Mouse (Mus musculus) limb, embryonic 12.5 days (tissue): ENCODE data around the gene Rapgef2. TPM values are rescaled to one million over a fixed set of nuclear protein-coding genes. Genes with fewer than 3 reads are reported as not detected.
A peak's percentile ranks its signal among the peaks of the same experiment; 100 is the strongest.

ENCODE experiments used
- ATAC-seq: fragments of 200-750 bp; cut with Nextera tagmentation; 2 replicates; pipeline ENCODE4 v1.8.0; 2017; ENCODE audit warnings: low read depth, moderate TSS enrichment; ENCODE audit not compliant: insufficient number of reproducible peaks, insufficient read depth, low FRiP score, low TSS enrichment
- H3K27ac ChIP-seq: fragments of 300-500 bp; sonication (generic); 2 replicates; pipeline ENCODE4 v1.5.1; 2016; ENCODE audit warnings: mild to moderate bottlenecking, moderate library complexity
- H3K27me3 ChIP-seq: fragments of 300-500 bp; sonication (generic); 2 replicates; pipeline ENCODE4 v1.6.1; 2016; ENCODE audit warnings: mild to moderate bottlenecking, moderate library complexity
- H3K36me3 ChIP-seq: fragments of 300-500 bp; sonication (generic); 2 replicates; pipeline ENCODE4 v1.6.1; 2016; ENCODE audit warnings: mild to moderate bottlenecking, moderate library complexity
- H3K4me1 ChIP-seq: fragments of 300-500 bp; sonication (generic); replicated peaks from 2 replicates; pipeline ENCODE4 v1.6.1; 2016
- H3K4me2 ChIP-seq: fragments of 300-500 bp; sonication (generic); 2 replicates; pipeline ENCODE4 v1.6.1; 2016; ENCODE audit warnings: mild to moderate bottlenecking, moderate library complexity
- H3K4me3 ChIP-seq: fragments of 300-500 bp; sonication (generic); replicated peaks from 2 replicates; pipeline ENCODE4 v1.5.1; 2016; ENCODE audit warnings: mild to moderate bottlenecking
- H3K9ac ChIP-seq: fragments of 300-500 bp; sonication (generic); replicated peaks from 2 replicates; pipeline ENCODE4 v1.6.1; 2016; ENCODE audit warnings: mild to moderate bottlenecking, moderate library complexity
- H3K9me3 ChIP-seq: fragments of 300-500 bp; sonication (generic); 2 replicates; pipeline ENCODE4 v1.6.1; 2016; ENCODE audit warnings: mild to moderate bottlenecking, moderate library complexity
- WGBS: fragments of 180-500 bp; shearing (Covaris S2); methylation state at CpG from one replicate; pipeline ENCODE4 v1.1.7; 2016; 5-methylcytosine and 5-hydroxymethylcytosine counted together
- polyA plus RNA-seq: library from polyadenylated mRNA; unstranded; fragments of >200 nt; fragmentation: Nextera tagmentation; extraction: Ambion mirVana; gene quantifications from 2 replicates; pipeline ENCODE4 v1.2.1, GENCODE M21; 2016

Gene Rapgef2
- polyA plus RNA-seq, 1 experiment from 2014 or later, result 9.8 TPM

DNA sequence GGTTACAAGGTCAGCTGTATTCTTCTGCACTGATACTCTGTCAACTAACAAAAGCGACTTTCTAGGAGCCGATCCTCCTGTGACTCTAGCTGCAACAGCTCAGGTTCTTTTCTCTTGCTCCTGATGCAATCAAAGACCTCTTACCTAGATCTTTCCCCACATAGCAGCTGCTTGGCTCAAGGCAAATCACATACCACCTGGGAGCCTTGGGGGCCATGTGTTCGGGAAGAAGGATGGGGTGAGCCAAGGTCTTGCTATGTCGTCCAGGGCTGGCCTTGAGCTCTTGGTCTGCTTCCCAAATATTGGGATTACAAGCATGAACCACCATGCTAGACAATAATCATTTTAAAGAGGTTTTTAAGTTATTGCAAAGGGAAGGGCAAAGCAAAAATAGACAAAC, 11.0 kb upstream of the Rapgef2 start:
- no peaks in the 10 kb centered on the region for H3K27me3 ChIP-seq
- no peak overlapping the region for H3K4me2 ChIP-seq
- no peak overlapping the region for H3K4me3 ChIP-seq
- ATAC-seq, result no peak
- H3K36me3 ChIP-seq, result no peaks in the 10 kb centered on the region
- H3K27ac ChIP-seq, result no peak overlapping the region
- 84% methylated on average over 4 of the region's 4 CpGs for WGBS
- no peaks in the 10 kb centered on the region for H3K4me1 ChIP-seq
- no peaks in the 10 kb centered on the region for H3K9me3 ChIP-seq
- H3K9ac ChIP-seq, result no peak overlapping the region

DNA sequence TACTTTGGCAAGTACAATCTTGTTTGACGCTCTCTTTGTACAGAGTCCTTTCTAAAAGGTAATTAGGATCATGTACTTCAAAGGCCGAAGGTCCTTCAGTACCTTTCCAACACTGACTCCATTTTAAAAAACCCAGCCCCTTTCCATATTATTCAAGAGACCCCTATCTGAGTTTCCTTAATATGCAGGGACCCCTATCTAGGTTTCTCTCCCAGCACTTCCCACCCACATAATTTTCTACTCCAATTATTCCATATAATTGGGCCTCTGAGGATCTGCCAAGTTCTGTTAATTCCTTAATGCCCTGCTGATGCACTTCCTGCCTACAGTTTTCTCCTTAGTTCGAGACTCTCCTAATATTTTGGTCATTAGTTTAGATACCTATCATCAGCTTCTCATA, 10.3 kb upstream of the Rapgef2 start:
- WGBS, result 80% methylated on average over 3 of the region's 3 CpGs
- no peak overlapping the region for H3K27ac ChIP-seq
- no peak overlapping the region for H3K9ac ChIP-seq
- no peak overlapping the region for H3K4me2 ChIP-seq
- no peaks in the 10 kb centered on the region for H3K9me3 ChIP-seq
- no peaks in the 10 kb centered on the region for H3K4me1 ChIP-seq
- ATAC-seq, result no peak
- no peaks in the 10 kb centered on the region for H3K27me3 ChIP-seq
- H3K4me3 ChIP-seq, result no peak overlapping the region
- no peaks in the 10 kb centered on the region for H3K36me3 ChIP-seq

DNA sequence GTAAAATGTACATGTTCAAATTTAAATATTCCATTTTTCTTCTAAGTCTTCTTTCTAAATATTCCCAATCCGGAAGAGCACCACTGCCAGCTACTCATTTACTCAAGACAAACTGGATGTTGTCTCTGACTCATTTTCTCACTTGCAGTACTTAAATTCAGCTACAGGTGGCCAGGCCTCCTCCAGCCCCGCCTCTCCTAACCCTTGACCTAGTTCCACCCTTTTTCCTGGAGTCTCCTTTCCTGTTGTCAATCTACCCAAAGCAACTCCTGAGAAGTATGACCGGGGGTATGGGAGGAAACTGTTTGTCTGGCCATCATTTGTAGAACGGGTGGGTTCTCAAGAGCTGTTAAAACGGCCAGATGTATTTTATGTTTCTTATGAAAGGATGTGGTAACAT, 9.7 kb upstream of the Rapgef2 start:
- H3K27me3 ChIP-seq, result no peaks in the 10 kb centered on the region
- no peak overlapping the region for H3K9ac ChIP-seq
- no peaks in the 10 kb centered on the region for H3K9me3 ChIP-seq
- no peaks in the 10 kb centered on the region for H3K4me1 ChIP-seq
- no peak for ATAC-seq
- H3K4me3 ChIP-seq, result no peak overlapping the region
- no peak overlapping the region for H3K4me2 ChIP-seq
- no peak overlapping the region for H3K27ac ChIP-seq
- H3K36me3 ChIP-seq, result no peaks in the 10 kb centered on the region
- WGBS, result 65% methylated on average over 5 of the region's 5 CpGs

DNA sequence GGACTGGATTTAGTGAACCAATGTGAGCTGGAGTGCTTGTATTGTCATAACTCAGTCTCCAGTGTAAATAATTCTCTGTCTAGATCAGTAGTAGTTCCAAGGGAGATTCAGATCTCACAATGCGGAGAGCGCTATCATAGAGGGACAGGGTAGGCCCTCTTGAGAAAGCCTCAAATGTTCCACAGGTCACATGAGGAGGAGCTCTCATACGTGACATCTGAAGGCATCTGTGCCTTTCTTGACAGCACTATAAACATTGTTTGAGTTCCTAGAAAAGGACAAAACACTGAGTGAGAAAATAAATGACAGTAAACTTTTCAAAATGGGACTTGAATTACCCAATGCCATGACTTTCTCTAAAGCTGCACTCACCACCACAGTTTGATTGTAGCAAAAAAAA, 8.4 kb upstream of the Rapgef2 start:
- Histone ChIP-seq H3K9me3 (no peaks in the 10 kb centered on the region), H3K27me3 (0 out of 2 replicates have a peak, but pooled peaks cover 3% of the 10 kb centered on the region), H3K9ac (no peak overlapping the region), H3K4me2 (no peak overlapping the region), H3K36me3 (no peaks in the 10 kb centered on the region), H3K4me3 (no peak overlapping the region), H3K27ac (no peak overlapping the region), H3K4me1 (no peaks in the 10 kb centered on the region)
- WGBS, result 90% methylated on average over 3 of the region's 3 CpGs
- no peak for ATAC-seq

DNA sequence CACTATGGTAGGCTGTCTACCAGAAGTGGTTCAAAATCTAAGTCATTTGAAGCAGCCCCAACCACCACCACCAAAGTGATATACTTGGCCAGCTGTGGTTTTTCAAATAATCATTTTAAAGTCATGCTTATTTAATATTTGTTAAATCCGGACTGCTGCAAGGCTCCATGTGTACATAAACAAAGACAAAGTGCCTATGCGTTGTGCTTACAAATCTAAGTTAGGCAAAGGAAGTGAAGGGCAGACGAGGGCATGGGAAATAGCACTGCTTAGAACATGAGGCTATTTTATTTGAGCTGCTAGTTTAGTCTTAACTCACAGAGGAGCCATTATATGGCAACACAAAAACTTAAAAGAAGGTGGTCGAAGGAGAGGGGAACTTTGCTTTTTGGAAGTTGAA, 6.7 kb upstream of the Rapgef2 start:
- peaks cover 8% of the 10 kb centered on the region; the same call in 1 of the 2 replicates for H3K27me3 ChIP-seq
- ATAC-seq, result no peak
- H3K4me3 ChIP-seq, result no peak overlapping the region
- 72% methylated on average over 4 of the region's 4 CpGs for WGBS
- H3K36me3 ChIP-seq, result no peaks in the 10 kb centered on the region
- no peaks in the 10 kb centered on the region for H3K4me1 ChIP-seq
- no peak overlapping the region for H3K4me2 ChIP-seq
- H3K9me3 ChIP-seq, result no peaks in the 10 kb centered on the region
- no peak overlapping the region for H3K9ac ChIP-seq
- H3K27ac ChIP-seq, result no peak overlapping the region

DNA sequence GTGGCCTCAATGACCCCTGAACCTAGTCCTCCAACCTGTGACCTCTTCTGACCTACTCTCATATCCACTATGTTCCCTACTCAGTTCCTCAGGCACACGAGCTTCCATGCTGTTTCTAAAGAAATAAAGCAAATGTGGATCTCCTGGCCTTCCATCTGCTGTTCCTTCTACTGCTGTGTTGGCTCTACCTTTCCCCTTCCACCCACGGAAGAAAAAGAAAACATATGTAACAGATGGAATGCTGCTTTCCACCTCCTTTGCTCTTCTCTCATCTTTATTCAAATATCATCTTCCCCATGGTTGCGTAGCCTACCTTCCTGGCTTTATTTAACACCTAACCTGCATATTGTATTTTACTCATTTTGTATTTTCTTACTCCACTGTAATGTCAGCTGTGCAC, 2.7 kb upstream of the Rapgef2 start:
- no peak overlapping the region for H3K27ac ChIP-seq
- H3K36me3 ChIP-seq, result no peaks in the 10 kb centered on the region
- peaks cover 8% of the 10 kb centered on the region; the same call in 1 of the 2 replicates for H3K27me3 ChIP-seq
- WGBS, result 73% methylated on average over 3 of the region's 3 CpGs
- no peak overlapping the region for H3K4me3 ChIP-seq
- no peak overlapping the region for H3K4me2 ChIP-seq
- H3K9ac ChIP-seq, result no peak overlapping the region
- peaks cover 16% of the 10 kb centered on the region for H3K4me1 ChIP-seq
- no peaks in the 10 kb centered on the region for H3K9me3 ChIP-seq
- no peak for ATAC-seq

DNA sequence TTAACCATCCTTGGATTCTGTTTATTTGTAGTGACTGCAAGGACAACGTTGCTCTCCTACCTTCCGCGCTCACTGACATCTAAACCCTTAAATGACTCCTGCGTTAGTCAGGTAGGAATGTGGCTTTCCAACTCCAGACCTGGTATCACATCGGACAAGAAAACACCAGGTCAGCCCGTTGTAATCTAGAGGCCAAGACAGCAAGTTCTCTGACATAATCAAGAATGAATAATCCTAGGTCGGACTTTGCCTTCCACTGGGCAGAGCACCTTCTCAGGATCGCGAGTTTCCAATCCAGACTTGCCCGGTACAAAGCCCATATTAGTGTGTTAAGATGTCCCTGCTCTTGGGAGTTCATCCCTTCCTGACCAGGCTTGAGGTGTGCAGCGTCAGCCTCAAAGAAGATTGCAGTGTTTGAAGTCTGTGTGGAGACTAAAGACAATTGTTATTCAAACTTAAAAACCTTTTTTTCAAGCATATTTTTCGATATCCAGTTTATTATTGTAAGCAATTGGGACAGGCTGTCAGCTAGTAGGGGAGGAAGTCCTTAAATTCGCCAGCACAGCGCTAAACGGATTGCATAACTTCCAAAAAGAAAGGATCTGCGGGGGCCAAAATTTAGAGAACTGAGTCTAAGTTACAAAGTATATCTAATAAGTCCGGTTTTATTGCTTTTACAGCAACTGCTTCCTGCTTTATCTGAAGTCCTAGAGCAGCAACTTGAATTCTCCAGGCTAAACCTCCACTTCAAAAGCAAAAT, 1.6 kb upstream of the Rapgef2 start:
- no peaks in the 10 kb centered on the region for H3K36me3 ChIP-seq
- H3K9me3 ChIP-seq, result no peaks in the 10 kb centered on the region
- peak overlapping the region; percentile 88 for H3K4me2 ChIP-seq
- H3K9ac ChIP-seq, result peak overlapping the region; percentile 96
- H3K4me3 ChIP-seq, result peak overlapping the region; percentile 93
- H3K27ac ChIP-seq, result no peak overlapping the region
- peaks cover 27% of the 10 kb centered on the region for H3K4me1 ChIP-seq
- WGBS, result 15% methylated on average over 17 of the region's 17 CpGs
- H3K27me3 ChIP-seq, result peaks cover 8% of the 10 kb centered on the region; the same call in 1 of the 2 replicates
- ATAC-seq, result no peak

DNA sequence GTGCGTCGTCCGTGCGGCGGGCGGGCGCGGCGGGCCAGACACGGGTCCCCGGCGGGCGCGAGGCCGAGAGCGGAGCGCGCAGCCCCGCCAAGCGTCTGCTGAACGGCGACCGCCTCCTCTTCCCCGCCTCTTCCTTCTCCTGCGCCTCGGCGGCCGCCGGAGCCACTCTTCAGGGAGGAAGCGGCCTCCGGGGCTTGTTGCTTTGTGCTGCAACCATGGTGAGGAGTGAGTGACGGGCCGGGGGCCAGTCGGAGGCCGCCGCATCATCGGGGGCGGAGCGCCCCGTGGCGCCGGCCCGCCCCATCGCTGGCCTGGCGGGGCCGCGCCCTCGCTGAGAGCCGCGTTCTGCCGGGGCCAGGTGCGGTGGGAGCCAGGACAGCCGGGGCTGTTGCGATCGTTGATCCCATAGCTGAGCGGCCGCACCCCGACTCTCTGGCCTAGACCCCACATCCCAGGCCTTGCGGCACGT, 825 bp upstream of the Rapgef2 start:
- H3K4me1 ChIP-seq, result peaks cover 34% of the 10 kb centered on the region
- under 1% methylated on average over 38 of the region's 60 CpGs for WGBS

DNA sequence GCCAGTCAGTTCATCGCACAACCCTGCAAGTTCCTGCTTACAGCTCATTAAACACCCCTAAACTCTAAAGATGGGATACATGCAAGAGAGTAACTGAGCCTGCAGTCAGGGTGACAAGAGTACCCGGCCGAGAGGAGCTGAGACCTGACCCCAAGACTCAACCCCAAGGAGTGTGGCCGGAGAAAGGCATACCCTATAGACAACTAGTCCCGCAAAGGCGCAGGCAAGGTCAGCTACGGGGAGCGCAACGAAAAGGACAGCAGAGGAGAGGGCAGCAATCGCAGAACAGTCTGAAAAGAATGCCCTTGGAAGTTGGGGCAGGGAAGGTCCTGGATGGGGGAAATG, 314 bp downstream of the Rapgef2 start:
- no peak for ATAC-seq
- WGBS, result under 1% methylated on average over 10 of the region's 10 CpGs
- H3K4me1 ChIP-seq, result peaks cover 40% of the 10 kb centered on the region

More for the DNA sequence above, 825 bp upstream of the Rapgef2 start:
- H3K27me3 ChIP-seq, result peaks cover 8% of the 10 kb centered on the region; the same call in 1 of the 2 replicates
- no peaks in the 10 kb centered on the region for H3K9me3 ChIP-seq
- peak overlapping the region; percentile 88 for H3K4me2 ChIP-seq
- H3K27ac ChIP-seq, result peak overlapping the region; percentile 99
- peak; percentile 98 for ATAC-seq
- H3K36me3 ChIP-seq, result no peaks in the 10 kb centered on the region
- H3K4me3 ChIP-seq, result peak overlapping the region; percentile 93
- H3K9ac ChIP-seq, result peak overlapping the region; percentile 96

DNA sequence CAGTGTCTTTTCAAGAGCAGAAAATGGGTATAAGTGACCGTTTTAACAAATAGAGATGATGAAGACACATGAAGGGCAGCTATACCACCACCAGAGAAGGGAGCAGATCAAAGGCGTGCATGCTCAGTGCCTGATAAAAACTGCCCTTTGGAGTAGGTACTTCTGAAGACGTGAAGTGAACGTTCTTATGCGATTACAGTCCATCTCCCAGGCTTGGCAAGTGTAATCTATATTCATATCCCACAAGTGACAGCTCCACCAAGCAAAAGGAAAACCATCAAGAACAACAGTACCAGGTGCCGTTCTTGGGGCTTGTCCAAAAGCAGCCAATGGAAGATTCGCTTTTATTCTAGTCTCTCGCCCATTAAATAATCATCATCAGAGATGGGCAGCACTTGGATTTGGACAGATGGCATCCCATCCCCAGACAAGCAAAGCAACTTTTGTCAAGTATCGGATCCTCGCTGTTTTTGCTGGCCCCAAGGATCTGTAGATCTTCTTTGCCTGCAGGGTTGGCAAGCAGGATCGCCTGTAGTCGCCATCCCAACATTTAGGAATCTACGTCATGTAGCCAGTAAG, 1.1 kb downstream of the Rapgef2 start:
- 76% methylated on average over 13 of the region's 13 CpGs for WGBS
- no peak overlapping the region for H3K9ac ChIP-seq
- peaks cover 8% of the 10 kb centered on the region; the same call in 1 of the 2 replicates for H3K27me3 ChIP-seq
- peaks cover 40% of the 10 kb centered on the region for H3K4me1 ChIP-seq
- ATAC-seq, result no peak
- no peak overlapping the region for H3K27ac ChIP-seq
- H3K4me3 ChIP-seq, result peak overlapping the region; percentile 93
- no peaks in the 10 kb centered on the region for H3K36me3 ChIP-seq
- H3K4me2 ChIP-seq, result peak overlapping the region; percentile 88
- no peaks in the 10 kb centered on the region for H3K9me3 ChIP-seq

More for the DNA sequence above, 314 bp downstream of the Rapgef2 start:
- Histone ChIP-seq H3K36me3 (no peaks in the 10 kb centered on the region), H3K27me3 (peaks cover 8% of the 10 kb centered on the region; the same call in 1 of the 2 replicates), H3K9ac (peak overlapping the region; percentile 96), H3K4me2 (peak overlapping the region; percentile 88), H3K27ac (peak overlapping the region; percentile 99), H3K9me3 (no peaks in the 10 kb centered on the region), H3K4me3 (peak overlapping the region; percentile 93)

DNA sequence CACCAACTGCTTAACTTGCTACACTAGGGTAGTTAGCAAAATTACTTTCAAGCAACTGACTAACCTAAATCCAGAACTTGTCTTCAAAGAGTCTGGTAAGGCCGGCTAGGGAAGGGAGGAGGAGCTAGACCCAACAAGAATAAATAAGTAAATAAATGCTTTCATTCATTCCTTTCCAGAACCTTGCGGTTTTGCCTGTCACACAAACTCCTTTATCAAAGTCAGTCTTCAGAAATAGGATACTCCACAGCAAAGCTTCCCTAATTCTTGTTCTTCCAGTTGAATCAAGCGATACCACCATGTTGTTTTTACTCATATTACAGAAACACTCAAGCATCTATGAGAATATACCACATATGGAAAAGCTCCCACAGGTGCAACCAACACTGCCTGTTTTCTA, 2.3 kb downstream of the Rapgef2 start:
- Histone ChIP-seq H3K27me3 (peaks cover 2% of the 10 kb centered on the region; the same call in 1 of the 2 replicates), H3K9ac (no peak overlapping the region), H3K27ac (no peak overlapping the region), H3K9me3 (no peaks in the 10 kb centered on the region), H3K4me1 (peaks cover 40% of the 10 kb centered on the region), H3K4me2 (peak overlapping the region; percentile 88), H3K36me3 (no peaks in the 10 kb centered on the region), H3K4me3 (no peak overlapping the region)
- ATAC-seq, result no peak
- 71% methylated on average over 3 of the region's 3 CpGs for WGBS
